Mouse (Mus musculus) brown adipose tissue, adult 24 weeks (tissue): ENCODE measurements around the gene Zcchc18. TPM values are rescaled to one million over a fixed set of nuclear protein-coding genes. Genes with fewer than 3 reads are reported as not detected.
A peak's percentile ranks its signal among the peaks of the same experiment; 100 is the strongest.
"Not testable (repeated sequence)": the region's sequence is repeated elsewhere in the genome, so short reads cannot be mapped to it uniquely, and the experiment has no call there.

Experiments
- H3K27ac ChIP-seq: fragments of 200-500 bp; replicated peaks from 2 replicates; pipeline ENCODE4 v1.5.1; 2012; ENCODE audit warnings: low read depth, mild to moderate bottlenecking, low read length
- H3K4me1 ChIP-seq: fragments of 200-500 bp; 2 replicates; pipeline ENCODE4 v1.6.1; 2012; ENCODE audit warnings: low read length, mixed read lengths; ENCODE audit not compliant: control insufficient read depth, insufficient read depth, insufficient read length
- H3K4me3 ChIP-seq: fragments of 200-500 bp; 2 replicates; pipeline ENCODE4 v1.5.1; 2012; ENCODE audit warnings: low read depth, mild to moderate bottlenecking, low read length, moderate library complexity; ENCODE audit not compliant: insufficient read depth
- polyA plus RNA-seq: library from polyadenylated mRNA; stranded (reverse); fragments of >200 nt; gene quantifications from 2 replicates; pipeline ENCODE4 v1.2.4, GENCODE M21; 2012; ENCODE audit not compliant: missing spikeins, insufficient read depth, insufficient read length

Gene Zcchc18
- polyA plus RNA-seq = not detected in 2 replicates

DNA sequence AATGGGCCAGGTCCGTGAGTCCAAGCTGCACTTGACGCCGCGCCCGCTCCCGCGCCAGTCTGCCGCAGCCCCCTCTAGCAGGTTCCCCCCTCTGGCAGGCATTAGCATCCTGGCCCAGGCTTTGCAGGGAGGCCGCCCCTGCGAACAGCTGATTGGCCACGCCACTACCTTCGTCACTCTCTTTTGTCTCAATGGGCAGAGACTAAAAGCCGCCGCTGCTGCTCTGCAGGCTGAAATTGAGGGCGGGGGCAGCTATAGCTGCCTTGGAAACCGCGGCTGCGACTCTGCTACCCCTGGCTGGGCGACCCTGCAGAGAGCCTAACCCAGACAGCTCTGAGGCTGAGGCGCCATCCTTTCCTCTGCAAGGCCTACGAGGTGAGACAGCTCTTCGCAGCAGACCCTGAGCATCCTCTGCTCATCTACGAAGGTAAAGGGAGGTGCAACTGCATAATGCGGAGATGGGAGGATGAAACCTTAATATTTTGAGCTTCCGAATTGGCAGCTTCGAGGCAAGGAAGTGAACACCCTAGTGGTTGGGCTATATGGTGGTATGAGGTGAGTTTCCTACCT lies at the start of gene Zcchc18:
Zcchc18 (plus strand) TSS at position 178 of the 570 bp plus-strand sequence.
- Histone ChIP-seq H3K4me1 (no peaks in the 10 kb centered on the region), H3K27ac (no peak within 1 kb of the TSS), H3K4me3 (peak within 1 kb of the TSS; percentile 31)

DNA sequence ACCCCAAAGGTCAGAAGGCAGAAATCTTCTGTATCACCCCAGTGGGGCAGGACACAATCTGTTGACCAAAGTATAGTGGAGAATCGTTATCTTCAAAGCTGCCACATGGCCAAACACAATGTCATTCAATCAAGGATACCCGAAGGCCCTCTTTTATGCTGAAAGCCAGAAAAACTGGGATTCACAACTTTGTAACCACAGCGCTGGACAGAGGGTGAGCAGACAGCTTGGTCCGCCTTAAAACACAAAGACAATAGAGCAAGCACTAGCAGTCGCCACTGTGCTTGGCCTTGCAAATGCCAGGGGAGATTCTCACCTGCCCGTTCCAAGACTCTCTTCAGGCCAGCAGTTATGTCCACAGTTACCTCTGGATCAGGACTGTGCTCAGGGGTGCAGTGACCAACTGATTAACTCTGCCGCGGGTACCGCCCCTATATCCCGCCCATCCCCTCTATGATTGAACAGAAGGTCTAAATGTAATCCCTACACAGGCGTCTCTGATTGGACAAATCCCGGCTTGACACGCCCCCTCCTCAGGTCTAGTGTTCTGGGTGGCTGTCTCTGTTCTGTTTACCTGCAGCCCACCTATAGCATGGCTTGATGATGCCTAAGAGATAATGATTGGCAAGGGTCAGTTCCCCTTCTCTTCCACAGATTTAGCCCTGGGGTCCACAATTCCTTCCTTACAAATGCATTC lies 35.2 kb upstream of the Zcchc18 start:
- H3K27ac ChIP-seq, H3K4me1 ChIP-seq, H3K4me3 ChIP-seq: not testable (repeated sequence)

DNA sequence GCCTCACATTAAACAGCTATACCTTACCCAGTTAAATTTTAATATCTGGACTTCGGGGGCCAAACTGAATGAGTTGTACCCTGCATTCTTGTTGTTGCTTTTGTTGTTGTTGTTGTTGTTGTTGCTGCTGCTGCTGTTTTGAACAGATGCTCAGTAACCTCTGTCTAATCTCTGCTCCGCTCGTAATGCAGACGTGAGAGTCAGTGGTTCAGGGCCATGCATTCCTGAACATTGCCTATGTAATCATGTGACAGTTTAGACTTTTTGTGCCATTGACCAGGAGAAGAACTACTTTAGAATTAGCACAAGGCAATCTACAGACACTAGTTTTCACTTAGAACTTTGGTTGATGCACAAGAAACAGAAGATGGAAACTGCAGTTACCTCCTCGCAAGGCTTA lies 34.7 kb upstream of the Zcchc18 start:
- H3K4me1 ChIP-seq, H3K4me3 ChIP-seq: not testable (repeated sequence)

GRCm38 (mm10) chrX:136959688-136960087 lies 33.3 kb upstream of the Zcchc18 start:
- no peak overlapping the region for H3K27ac ChIP-seq
- H3K4me1 ChIP-seq = no peaks in the 10 kb centered on the region
- no peak overlapping the region for H3K4me3 ChIP-seq

More for the DNA sequence above, 34.7 kb upstream of the Zcchc18 start:
- not testable (repeated sequence) for H3K27ac ChIP-seq

- peak within 1 kb of the TSS; percentile 53 for H3K4me3 ChIP-seq
- H3K4me1 ChIP-seq, H3K27ac ChIP-seq: not testable (repeated sequence)
Measured at GRCm38 (mm10) chrX:136975397-136975796, 17.6 kb upstream of the Zcchc18 start, which contains the start of gene Tmsb15b2. Tmsb15b2 (minus strand) TSS chrX:136975497.

GRCm38 (mm10) chrX:136976424-136977084 lies 16.4 kb upstream of the Zcchc18 start, which contains the start of the genes Tmsb15l and Tmsb15b1:
Tmsb15l (minus strand) TSS chrX:136976869.
Tmsb15b1 (minus strand) TSS chrX:136976874.
- Histone ChIP-seq H3K4me3 (peak within 1 kb of the TSS; percentile 53), H3K27ac (no peak within 1 kb of the TSS)

DNA sequence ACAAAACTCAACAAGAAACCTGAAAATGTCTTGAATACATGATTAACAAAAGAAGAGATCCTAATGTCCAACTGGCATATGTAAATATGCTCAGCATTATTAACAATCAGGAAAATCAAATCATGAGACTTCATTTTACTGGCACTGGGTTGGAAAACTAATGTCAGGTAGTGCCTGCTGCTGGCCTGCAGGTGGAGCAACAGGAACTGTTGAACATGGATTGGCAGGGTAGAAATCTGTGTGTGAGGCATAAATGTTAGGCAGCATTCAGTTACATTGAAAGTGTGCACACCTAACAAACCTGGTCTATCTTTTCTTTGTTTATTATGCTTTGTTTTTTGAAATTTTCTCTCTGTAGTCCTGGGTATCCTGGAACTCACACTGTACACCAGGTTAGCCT lies 14.3 kb upstream of the Zcchc18 start:
- H3K27ac ChIP-seq = no peak overlapping the region
- H3K4me3 ChIP-seq = no peak overlapping the region
- H3K4me1 ChIP-seq = no peaks in the 10 kb centered on the region

More at GRCm38 (mm10) chrX:136976424-136977084, 16.4 kb upstream of the Zcchc18 start, which contains the start of the genes Tmsb15l and Tmsb15b1:
- no peaks in the 10 kb centered on the region for H3K4me1 ChIP-seq

DNA sequence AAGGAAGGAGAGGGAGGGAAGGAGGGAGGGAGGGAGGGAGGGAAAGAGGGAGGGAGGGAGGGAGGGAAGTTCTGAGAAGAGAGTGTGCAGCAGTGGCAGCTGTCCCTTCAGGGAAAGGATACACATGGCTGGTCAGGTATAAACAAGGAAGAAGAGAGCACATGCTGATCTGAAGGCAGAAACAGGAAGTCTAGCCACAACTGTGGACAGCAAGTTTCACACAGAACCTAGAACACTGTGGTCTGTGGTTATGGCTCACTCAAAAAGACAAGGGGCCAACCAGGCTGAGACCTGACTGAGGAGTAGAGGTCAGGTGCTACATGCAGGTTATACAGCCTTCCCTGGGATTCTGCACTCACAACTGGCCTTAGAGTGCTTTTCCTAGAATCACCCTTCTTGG lies 6.9 kb upstream of the Zcchc18 start:
- Histone ChIP-seq H3K27ac (no peak overlapping the region), H3K4me3 (no peak overlapping the region), H3K4me1 (no peaks in the 10 kb centered on the region)

- Histone ChIP-seq H3K4me1 (no peaks in the 10 kb centered on the region), H3K27ac (no peak overlapping the region), H3K4me3 (no peak overlapping the region)
Measured at GRCm38 (mm10) chrX:136991274-136991673, 1.7 kb upstream of the Zcchc18 start.

DNA sequence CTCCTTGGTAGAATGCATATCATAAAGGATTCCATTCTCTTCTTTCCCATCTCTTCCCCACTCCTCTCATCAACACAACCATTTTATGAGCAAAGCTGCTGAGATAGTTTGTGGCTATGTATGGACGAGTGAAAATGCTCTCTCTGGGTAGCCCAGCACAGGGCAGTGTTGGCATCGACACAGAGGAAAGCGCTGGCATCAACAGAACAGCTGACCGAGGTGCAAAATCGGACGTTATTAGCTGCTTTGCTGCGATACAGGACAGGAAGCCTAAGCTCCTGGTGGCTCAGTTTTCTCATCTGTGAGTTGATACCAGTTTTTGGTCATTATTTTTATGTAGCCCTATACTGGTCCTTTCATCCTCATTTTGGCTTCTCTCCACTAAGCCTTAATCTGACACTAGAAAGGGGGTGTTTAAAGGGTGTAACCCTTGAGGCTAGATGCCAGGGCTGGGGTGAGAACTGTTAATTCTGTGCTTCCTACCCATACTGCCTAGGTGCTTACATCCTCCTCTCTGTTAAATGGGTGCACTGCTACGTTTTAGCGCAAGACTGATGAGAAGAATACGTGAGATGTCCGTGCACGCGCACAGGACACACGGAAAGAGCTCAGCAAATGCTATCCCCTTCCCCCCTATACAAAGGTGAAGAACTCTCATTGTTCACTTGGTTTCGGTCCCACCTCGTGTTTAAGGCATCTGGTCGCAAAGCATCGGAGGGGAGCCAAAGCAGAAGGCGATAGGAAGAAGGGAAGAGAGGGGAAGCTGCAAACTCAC lies 577 bp upstream of the Zcchc18 start:
- Histone ChIP-seq H3K4me3 (peak overlapping the region; percentile 31), H3K27ac (no peak overlapping the region), H3K4me1 (no peaks in the 10 kb centered on the region)

GRCm38 (mm10) chrX:136993641-136994040 lies 686 bp downstream of the Zcchc18 start:
- no peak overlapping the region for H3K27ac ChIP-seq
- no peak overlapping the region for H3K4me3 ChIP-seq
- no peaks in the 10 kb centered on the region for H3K4me1 ChIP-seq

- H3K4me3 ChIP-seq = no peak overlapping the region
- H3K4me1 ChIP-seq = no peaks in the 10 kb centered on the region
Measured at GRCm38 (mm10) chrX:136996256-136996655, 3.3 kb downstream of the Zcchc18 start.

DNA sequence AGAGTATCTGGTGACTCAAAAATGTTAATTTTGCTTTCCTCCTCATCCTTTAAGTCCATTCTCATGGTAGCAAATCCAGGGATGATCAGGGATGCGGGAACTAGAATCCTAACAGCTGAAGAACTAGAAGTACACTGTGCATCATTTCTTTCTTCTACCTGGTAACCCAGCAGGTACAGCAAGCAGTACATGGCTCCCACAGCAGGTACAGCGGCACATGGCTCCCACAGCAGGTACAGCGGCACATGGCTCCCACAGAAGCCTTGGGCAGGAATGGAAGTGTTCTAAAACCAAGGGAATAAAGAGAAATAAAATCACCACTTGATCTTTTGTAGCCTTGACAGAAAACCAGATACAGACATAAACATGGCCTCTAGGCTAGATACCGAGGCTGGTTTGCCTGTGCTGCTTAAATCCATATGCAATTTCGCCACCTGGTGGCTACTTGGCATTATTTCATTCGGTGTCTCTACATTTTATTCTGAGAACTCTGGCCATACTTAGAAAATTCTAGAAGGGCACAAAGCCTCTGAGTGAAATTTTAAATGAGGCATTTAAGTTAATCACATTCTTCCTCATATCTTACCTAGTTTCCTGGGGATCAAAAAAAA lies 22.2 kb downstream of the Zcchc18 start:
- Histone ChIP-seq H3K4me1 (no peaks in the 10 kb centered on the region; the same call in 1 of the 2 replicates), H3K4me3 (no peak overlapping the region), H3K27ac (no peak overlapping the region)

More at GRCm38 (mm10) chrX:136996256-136996655, 3.3 kb downstream of the Zcchc18 start:
- no peak overlapping the region for H3K27ac ChIP-seq

DNA sequence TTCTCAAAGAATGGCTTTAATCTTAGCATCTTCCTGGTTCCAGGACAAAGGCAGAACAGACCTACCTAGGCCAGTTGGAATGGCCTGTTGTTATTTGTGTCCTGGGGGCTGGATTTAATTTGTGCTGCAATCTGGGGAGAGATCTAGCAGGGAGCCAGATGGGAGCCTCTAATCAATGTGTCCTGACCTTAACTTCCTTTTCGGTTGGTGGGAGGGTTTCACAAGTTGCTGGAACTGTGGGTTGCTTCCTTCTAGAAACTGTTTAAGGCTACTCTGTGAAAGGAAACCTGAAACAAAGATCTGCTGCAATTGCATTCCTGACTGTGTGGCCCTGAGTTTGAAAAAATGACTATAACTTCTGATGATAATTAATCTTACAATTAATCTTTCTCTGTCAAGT lies 24.7 kb downstream of the Zcchc18 start:
- Histone ChIP-seq H3K4me3 (no peak overlapping the region), H3K27ac (no peak overlapping the region), H3K4me1 (no peaks in the 10 kb centered on the region; the same call in 1 of the 2 replicates)
